Mouse (Mus musculus): ENCODE results near the gene Pik3r1.
A peak's percentile ranks its signal among the peaks of the same experiment; 100 is the strongest.

DNA sequence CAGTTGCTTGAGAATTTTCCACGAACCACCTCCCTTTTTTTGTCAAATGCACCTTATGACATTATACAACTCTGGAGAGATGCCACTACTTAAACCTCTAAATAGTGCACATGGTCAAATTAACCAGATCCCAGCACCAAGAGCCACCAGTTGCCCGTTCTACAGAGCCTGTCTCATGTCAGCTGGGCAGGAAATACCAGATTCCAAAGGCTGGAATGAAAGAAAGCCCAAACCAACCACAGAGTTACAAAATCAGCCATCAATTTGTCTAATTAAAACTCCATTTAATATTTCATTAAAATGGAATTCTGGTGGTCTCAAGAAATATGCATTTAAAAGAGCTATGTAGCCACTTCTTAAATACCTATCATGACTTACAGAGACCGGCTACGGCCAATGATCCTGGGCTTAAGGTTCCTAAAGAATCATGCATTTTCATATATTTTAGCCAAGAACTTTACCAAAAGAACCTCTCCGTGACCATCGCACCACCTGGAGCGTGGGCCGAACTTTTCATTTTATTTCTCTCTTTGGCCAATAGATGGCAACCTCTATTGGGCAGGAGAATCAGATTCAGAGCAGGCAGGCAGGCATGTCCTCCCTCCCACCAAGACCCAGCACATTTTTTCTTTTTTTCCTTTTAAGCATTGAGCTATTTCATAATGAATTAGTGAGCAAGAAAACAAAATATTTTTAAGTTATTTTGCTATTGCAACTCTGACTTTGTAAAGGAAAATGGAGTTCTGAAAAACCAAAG is 32.5 kb downstream of the Pik3r1 start:
- peak; percentile 65; the same call in 1 of the 2 replicates for TF ChIP-seq CTCF (IDR thresholded peaks at IDR 0.05; ENCODE audit: borderline replicate concordance, extremely low read depth, insufficient read depth, insufficient read length)
- no peak for TF ChIP-seq POLR2A (IDR thresholded peaks at IDR 0.05; ENCODE audit: borderline replicate concordance, extremely low read depth, insufficient read depth, insufficient read length, poor library complexity, severe bottlenecking)

All from brain, embryonic 14.5 days (tissue).